Mouse (Mus musculus) hindbrain, embryonic 12.5 days (tissue): Measurements from ENCODE around the gene Negr1. TPM values are rescaled to one million over a fixed set of nuclear protein-coding genes. Genes with fewer than 3 reads are reported as not detected.

ENCODE experiments used
- ATAC-seq: fragments of 200-750 bp; cut with Nextera tagmentation; 2 replicates; pipeline ENCODE4 v1.8.0; 2017; ENCODE audit warnings: moderate TSS enrichment; ENCODE audit not compliant: low FRiP score
- H3K27ac ChIP-seq: fragments of 300-500 bp; sonication (generic); 2 replicates; pipeline ENCODE4 v1.5.1; 2016; ENCODE audit warnings: mild to moderate bottlenecking
- H3K27me3 ChIP-seq: fragments of 300-500 bp; sonication (generic); 2 replicates; pipeline ENCODE4 v1.6.1; 2016; ENCODE audit warnings: mild to moderate bottlenecking
- H3K36me3 ChIP-seq: fragments of 300-500 bp; sonication (generic); 2 replicates; pipeline ENCODE4 v1.6.1; 2016; ENCODE audit warnings: mild to moderate bottlenecking
- H3K4me1 ChIP-seq: fragments of 300-500 bp; sonication (generic); 2 replicates; pipeline ENCODE4 v1.6.1; 2016
- H3K4me2 ChIP-seq: fragments of 300-500 bp; sonication (generic); replicated peaks from 2 replicates; pipeline ENCODE4 v1.6.1; 2016; ENCODE audit warnings: mild to moderate bottlenecking
- H3K4me3 ChIP-seq: fragments of 300-500 bp; sonication (generic); 2 replicates; pipeline ENCODE4 v1.5.1; 2016; ENCODE audit warnings: mild to moderate bottlenecking
- H3K9ac ChIP-seq: fragments of 300-500 bp; sonication (generic); 2 replicates; pipeline ENCODE4 v1.6.1; 2016; ENCODE audit warnings: mild to moderate bottlenecking, moderate library complexity
- H3K9me3 ChIP-seq: fragments of 300-500 bp; sonication (generic); replicated peaks from 2 replicates; pipeline ENCODE4 v1.6.1; 2016; ENCODE audit warnings: mild to moderate bottlenecking
- WGBS: fragments of 180-500 bp; shearing (Covaris S2); methylation state at CpG from one replicate; pipeline ENCODE4 v1.1.7; 2016; 5-methylcytosine and 5-hydroxymethylcytosine counted together
- polyA plus RNA-seq: library from polyadenylated mRNA; unstranded; fragments of >200 nt; fragmentation: Nextera tagmentation; extraction: Ambion mirVana; gene quantifications from 2 replicates; pipeline ENCODE4 v1.2.1, GENCODE M21; 2016

The Negr1 gene
- polyA plus RNA-seq, 1 experiment from 2014 or later = 15.4 TPM

GRCm38 (mm10) chr3:156890986-156891385 is 329.4 kb downstream of the Negr1 start:
- Histone ChIP-seq H3K36me3 (no peaks in the 10 kb centered on the region), H3K9me3 (no peaks in the 10 kb centered on the region), H3K27me3 (no peaks in the 10 kb centered on the region), H3K4me2 (no peak overlapping the region), H3K27ac (no peak overlapping the region), H3K4me3 (no peak overlapping the region), H3K4me1 (peaks cover 3% of the 10 kb centered on the region; the same call in 1 of the 2 replicates), H3K9ac (no peak overlapping the region)
- 86% methylated on average over 4 of the region's 4 CpGs for WGBS
- ATAC-seq = no peak

GRCm38 (mm10) chr3:156895322-156895721 is 333.7 kb downstream of the Negr1 start:
- Histone ChIP-seq H3K36me3 (no peaks in the 10 kb centered on the region), H3K27me3 (no peaks in the 10 kb centered on the region), H3K27ac (no peak overlapping the region), H3K4me1 (peaks cover 3% of the 10 kb centered on the region; the same call in 1 of the 2 replicates), H3K9me3 (no peaks in the 10 kb centered on the region), H3K4me3 (no peak overlapping the region), H3K4me2 (no peak overlapping the region), H3K9ac (no peak overlapping the region)
- 55% methylated on average over 4 of the region's 4 CpGs for WGBS
- ATAC-seq = peak; percentile 43

GRCm38 (mm10) chr3:156896106-156896505 is 334.5 kb downstream of the Negr1 start:
- Histone ChIP-seq H3K36me3 (no peaks in the 10 kb centered on the region), H3K4me1 (peaks cover 3% of the 10 kb centered on the region; the same call in 1 of the 2 replicates), H3K4me2 (no peak overlapping the region), H3K9me3 (no peaks in the 10 kb centered on the region), H3K27ac (no peak overlapping the region), H3K9ac (no peak overlapping the region), H3K27me3 (no peaks in the 10 kb centered on the region), H3K4me3 (no peak overlapping the region)
- 88% methylated on average over 4 of the region's 4 CpGs for WGBS
- ATAC-seq = no peak

- peaks cover 3% of the 10 kb centered on the region; the same call in 1 of the 2 replicates for H3K4me1 ChIP-seq
- ATAC-seq = no peak
- no peaks in the 10 kb centered on the region for H3K36me3 ChIP-seq
- no peaks in the 10 kb centered on the region for H3K9me3 ChIP-seq
- no peaks in the 10 kb centered on the region for H3K27me3 ChIP-seq
- no peak overlapping the region for H3K9ac ChIP-seq
- 47% methylated on average over 1 of the region's 1 CpGs for WGBS
- no peak overlapping the region for H3K4me2 ChIP-seq
- H3K27ac ChIP-seq = no peak overlapping the region
- no peak overlapping the region for H3K4me3 ChIP-seq
These were observed 335.0 kb downstream of the Negr1 start for GRCm38 (mm10) chr3:156896552-156896951.

- no peak overlapping the region for H3K9ac ChIP-seq
- no peak overlapping the region for H3K27ac ChIP-seq
- H3K4me3 ChIP-seq = no peak overlapping the region
- no peak overlapping the region for H3K4me2 ChIP-seq
- WGBS = 90% methylated on average over 3 of the region's 3 CpGs
- H3K27me3 ChIP-seq = no peaks in the 10 kb centered on the region
- no peak for ATAC-seq
- no peaks in the 10 kb centered on the region for H3K9me3 ChIP-seq
- H3K4me1 ChIP-seq = no peaks in the 10 kb centered on the region
- no peaks in the 10 kb centered on the region for H3K36me3 ChIP-seq
These were observed 339.5 kb downstream of the Negr1 start for GRCm38 (mm10) chr3:156901140-156901539.

GRCm38 (mm10) chr3:156903925-156904576 is 342.5 kb downstream of the Negr1 start:
- peak; percentile 81 for ATAC-seq
- Histone ChIP-seq H3K4me3 (no peak overlapping the region), H3K4me2 (no peak overlapping the region), H3K9me3 (no peaks in the 10 kb centered on the region), H3K9ac (no peak overlapping the region), H3K4me1 (no peaks in the 10 kb centered on the region), H3K36me3 (no peaks in the 10 kb centered on the region), H3K27ac (0 out of 2 replicates have a peak overlapping the region, but pooled peaks have one; percentile 30), H3K27me3 (no peaks in the 10 kb centered on the region)
- 70% methylated on average over 9 of the region's 9 CpGs for WGBS

- Histone ChIP-seq H3K9ac (no peak overlapping the region), H3K27ac (no peak overlapping the region), H3K27me3 (no peaks in the 10 kb centered on the region), H3K4me2 (no peak overlapping the region), H3K4me1 (no peaks in the 10 kb centered on the region), H3K9me3 (no peaks in the 10 kb centered on the region), H3K4me3 (no peak overlapping the region), H3K36me3 (no peaks in the 10 kb centered on the region)
- 92% methylated on average over 3 of the region's 3 CpGs for WGBS
- no peak for ATAC-seq
These were observed 351.2 kb downstream of the Negr1 start for GRCm38 (mm10) chr3:156912816-156913215.

- Histone ChIP-seq H3K27me3 (no peaks in the 10 kb centered on the region), H3K9ac (no peak overlapping the region), H3K9me3 (no peaks in the 10 kb centered on the region), H3K4me1 (no peaks in the 10 kb centered on the region; the same call in 1 of the 2 replicates), H3K27ac (no peak overlapping the region), H3K4me3 (no peak overlapping the region), H3K4me2 (no peak overlapping the region), H3K36me3 (no peaks in the 10 kb centered on the region)
- no peak for ATAC-seq
These were observed 359.8 kb downstream of the Negr1 start for GRCm38 (mm10) chr3:156921369-156921768.

GRCm38 (mm10) chr3:156923159-156923558 is 361.6 kb downstream of the Negr1 start:
- H3K27ac ChIP-seq = no peak overlapping the region
- no peaks in the 10 kb centered on the region; the same call in 1 of the 2 replicates for H3K4me1 ChIP-seq
- no peaks in the 10 kb centered on the region for H3K36me3 ChIP-seq
- WGBS = 57% methylated on average over 1 of the region's 1 CpGs
- H3K4me3 ChIP-seq = no peak overlapping the region
- ATAC-seq = no peak
- no peaks in the 10 kb centered on the region for H3K27me3 ChIP-seq
- no peak overlapping the region for H3K9ac ChIP-seq
- no peaks in the 10 kb centered on the region for H3K9me3 ChIP-seq
- no peak overlapping the region for H3K4me2 ChIP-seq

GRCm38 (mm10) chr3:156925102-156925501 is 363.5 kb downstream of the Negr1 start:
- ATAC-seq = no peak
- Histone ChIP-seq H3K4me1 (no peaks in the 10 kb centered on the region; the same call in 1 of the 2 replicates), H3K9ac (no peak overlapping the region), H3K4me2 (no peak overlapping the region), H3K27ac (no peak overlapping the region), H3K9me3 (no peaks in the 10 kb centered on the region), H3K36me3 (no peaks in the 10 kb centered on the region), H3K27me3 (no peaks in the 10 kb centered on the region), H3K4me3 (no peak overlapping the region)
- 91% methylated on average over 5 of the region's 5 CpGs for WGBS

GRCm38 (mm10) chr3:156928396-156929061 is 366.9 kb downstream of the Negr1 start:
- H3K27ac ChIP-seq = no peak overlapping the region
- WGBS = 62% methylated on average over 5 of the region's 5 CpGs
- H3K4me2 ChIP-seq = no peak overlapping the region
- H3K9ac ChIP-seq = no peak overlapping the region
- no peak overlapping the region for H3K4me3 ChIP-seq
- no peak for ATAC-seq
- H3K27me3 ChIP-seq = no peaks in the 10 kb centered on the region
- H3K4me1 ChIP-seq = no peaks in the 10 kb centered on the region; the same call in 1 of the 2 replicates
- no peaks in the 10 kb centered on the region for H3K36me3 ChIP-seq
- H3K9me3 ChIP-seq = no peaks in the 10 kb centered on the region

- Histone ChIP-seq H3K27ac (no peak overlapping the region), H3K36me3 (no peaks in the 10 kb centered on the region), H3K4me3 (no peak overlapping the region), H3K4me1 (no peaks in the 10 kb centered on the region; the same call in 1 of the 2 replicates), H3K9ac (no peak overlapping the region), H3K4me2 (no peak overlapping the region), H3K9me3 (no peaks in the 10 kb centered on the region), H3K27me3 (no peaks in the 10 kb centered on the region)
- 85% methylated on average over 3 of the region's 3 CpGs for WGBS
- ATAC-seq = no peak
These were observed 367.4 kb downstream of the Negr1 start for GRCm38 (mm10) chr3:156929062-156929397.
